In the genomic region with DNA sequence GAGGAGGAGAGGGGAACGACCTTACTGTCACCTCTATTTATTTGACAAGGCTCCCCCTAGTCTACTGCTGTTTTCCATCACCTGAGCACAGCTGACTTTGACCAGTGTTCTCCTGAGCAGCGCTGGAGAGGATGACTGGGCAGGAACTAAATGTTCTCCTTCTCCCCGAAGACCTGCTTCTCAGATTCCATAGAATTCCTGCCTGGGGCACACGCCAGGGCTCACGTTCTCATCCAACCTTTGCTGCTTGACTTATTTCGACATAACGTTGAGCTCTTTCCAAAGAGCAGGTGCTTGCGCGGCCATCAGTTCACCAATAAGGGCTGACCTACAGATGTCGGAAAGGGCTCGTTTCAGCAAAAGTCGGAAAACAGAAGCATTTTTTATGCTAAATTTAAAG, we compare ENCODE assay signal across 23 mouse cellular contexts.
DNase-seq lines count a peak whose midpoint lies in the region; ATAC-seq and TF ChIP-seq lines count a peak whose summit lies in the region.
"Had no signal": no experiment of that assay in that cellular context is flagged by ENCODE, and none has a peak within 500 bp of the region (broad histone marks: within the 10 kb centered on the region; RNA-seq: fewer than 3 reads in every experiment).

No protein-coding gene starts in this region.

- H3K9me3 ChIP-seq in kidney, embryonic 14.5 days (ENCODE audit: control insufficient read depth, low read length), result no peaks in the 10 kb centered on the region
- H3K9me3 ChIP-seq in kidney, embryonic 15.5 days (replicated peaks), result no peaks in the 10 kb centered on the region
- H3K9me3 ChIP-seq: embryonic facial prominence, embryonic 13.5 days; forebrain, embryonic 12.5 days; heart, embryonic 15.5 days; hindbrain, embryonic 13.5 days; midbrain, embryonic 13.5 days; neural tube, embryonic 12.5 days had no signal

- H3K4me1 ChIP-seq in kidney, embryonic 14.5 days (ENCODE audit: control insufficient read depth, insufficient read depth, low read length), result no peaks in the 10 kb centered on the region
- 0 out of 2 replicates have a peak, but pooled peaks cover 3% of the 10 kb centered on the region for H3K4me1 ChIP-seq in kidney, embryonic 15.5 days
- H3K4me1 ChIP-seq in cerebellum, adult 2 months (ENCODE audit: control insufficient read depth, insufficient read depth, low read length), result 0 out of 2 replicates have a peak, but pooled peaks cover 4% of the 10 kb centered on the region
- H3K4me1 ChIP-seq: embryonic facial prominence, embryonic 13.5 days; forebrain, embryonic 12.5 days; heart, embryonic 15.5 days; hindbrain, embryonic 13.5 days; midbrain, embryonic 13.5 days; neural tube, embryonic 12.5 days had no signal

- H3K4me3 ChIP-seq in kidney, embryonic 14.5 days (ENCODE audit: low read length), result no peak overlapping the region
- H3K4me3 ChIP-seq in kidney, embryonic 15.5 days (replicated peaks), result no peak overlapping the region
- H3K4me3 ChIP-seq in cerebellum, adult 2 months (replicated peaks; ENCODE audit: insufficient read depth, low read depth, low read length), result no peak overlapping the region
- H3K4me3 ChIP-seq: embryonic facial prominence, embryonic 13.5 days; erythroblast, embryonic 14.5 days; forebrain, embryonic 12.5 days; heart, embryonic 15.5 days; hindbrain, embryonic 13.5 days; midbrain, embryonic 13.5 days; neural tube, embryonic 12.5 days had no signal

- no peak overlapping the region for H3K4me2 ChIP-seq in kidney, embryonic 14.5 days (replicated peaks; ENCODE audit: low read depth, low read length)
- no peak overlapping the region for H3K4me2 ChIP-seq in kidney, embryonic 15.5 days
- H3K4me2 ChIP-seq: embryonic facial prominence, embryonic 13.5 days; forebrain, embryonic 12.5 days; heart, embryonic 15.5 days; hindbrain, embryonic 13.5 days; liver, embryonic 11.5 days; midbrain, embryonic 13.5 days; neural tube, embryonic 12.5 days had no signal

- DNase-seq in adrenal gland, postnatal 14 days, result peak; percentile 8
- DNase-seq in adrenal gland, postnatal 25 days, result no peak
- DNase-seq in kidney, adult 11 months, result peak; percentile 14
- peak; percentile 1 to 4 for DNase-seq in kidney, postnatal 4 days
- no peak for DNase-seq in cerebellum, adult 2 months
- DNase-seq in left cerebral cortex, adult 8-10 months (ENCODE audit: low spot score in 2 of 2), result no peak
- DNase-seq: cerebellum, adult 18-20 months; cerebellum, postnatal 36 days; embryo, embryonic 11 days; heart, postnatal 36 days; lung, adult 18-20 months; lung, postnatal 10 days; thymus, postnatal 25 days had no signal

- no peak for TF ChIP-seq CTCF in cerebellum, adult 2 months (IDR thresholded peaks at IDR 0.05; ENCODE audit: borderline replicate concordance, insufficient read depth, low read depth, low read length)

- 56% methylated on average over 12 of the region's 12 CpGs for WGBS in kidney, embryonic 14.5 days
- 49% methylated on average over 12 of the region's 12 CpGs for WGBS in kidney, embryonic 15.5 days
- 38% methylated on average over 12 of the region's 12 CpGs for WGBS in cerebellum, adult 2 months

- no peak overlapping the region for H3K9ac ChIP-seq in kidney, embryonic 14.5 days (ENCODE audit: low read depth, low read length)
- no peak overlapping the region for H3K9ac ChIP-seq in kidney, embryonic 15.5 days
- H3K9ac ChIP-seq: embryonic facial prominence, embryonic 13.5 days; forebrain, embryonic 12.5 days; heart, embryonic 15.5 days; hindbrain, embryonic 13.5 days; midbrain, embryonic 13.5 days; neural tube, embryonic 12.5 days had no signal

- ATAC-seq in kidney, embryonic 14.5 days (ENCODE audit: low FRiP score, low TSS enrichment), result no peak
- ATAC-seq in kidney, embryonic 15.5 days (replicated peaks; ENCODE audit: low FRiP score), result no peak
- ATAC-seq: midbrain, embryonic 13.5 days had no signal

- no peak overlapping the region for H3K27ac ChIP-seq in kidney, embryonic 14.5 days (ENCODE audit: low read depth, low read length)
- 0 out of 2 replicates have a peak overlapping the region, but pooled peaks have one; percentile 13 for H3K27ac ChIP-seq in kidney, embryonic 15.5 days
- H3K27ac ChIP-seq in cerebellum, adult 2 months (ENCODE audit: insufficient read depth, low read length), result no peak overlapping the region
- H3K27ac ChIP-seq: embryonic facial prominence, embryonic 13.5 days; forebrain, embryonic 12.5 days; heart, embryonic 15.5 days; hindbrain, embryonic 13.5 days; midbrain, embryonic 13.5 days; neural tube, embryonic 12.5 days had no signal

- no peaks in the 10 kb centered on the region for H3K36me3 ChIP-seq in kidney, embryonic 14.5 days (ENCODE audit: control insufficient read depth, insufficient read depth, low read length)
- H3K36me3 ChIP-seq in kidney, embryonic 15.5 days, result no peaks in the 10 kb centered on the region
- H3K36me3 ChIP-seq: embryonic facial prominence, embryonic 13.5 days; forebrain, embryonic 12.5 days; heart, embryonic 15.5 days; hindbrain, embryonic 13.5 days; midbrain, embryonic 13.5 days; neural tube, embryonic 12.5 days had no signal

- no peak for TF ChIP-seq POLR2A in cerebellum, adult 2 months (IDR thresholded peaks at IDR 0.05; ENCODE audit: borderline replicate concordance, insufficient read depth, low read length)

- no peaks in the 10 kb centered on the region for H3K27me3 ChIP-seq in kidney, embryonic 14.5 days (ENCODE audit: control insufficient read depth, insufficient read depth, low read length)
- no peaks in the 10 kb centered on the region for H3K27me3 ChIP-seq in kidney, embryonic 15.5 days
- H3K27me3 ChIP-seq in cerebellum, adult 2 months (ENCODE audit: control insufficient read depth, insufficient read depth, low read length), result no peaks in the 10 kb centered on the region
- H3K27me3 ChIP-seq: embryonic facial prominence, embryonic 13.5 days; forebrain, embryonic 12.5 days; heart, embryonic 15.5 days; hindbrain, embryonic 13.5 days; midbrain, embryonic 13.5 days; neural tube, embryonic 12.5 days had no signal

Comparison
In these comparisons a context has a peak if more than half of its experiments do, and no peak if none do; other contexts are left out.
1. DNase-seq: peak in adrenal gland, postnatal 14 days (single experiment), kidney, adult 11 months (single experiment) and kidney, postnatal 4 days (2 of 2); none in adrenal gland, postnatal 25 days (single experiment), cerebellum, adult 2 months (0 of 2) and left cerebral cortex, adult 8-10 months (0 of 2).